Mouse (Mus musculus): ENCODE data around the gene Rars. TPM values are rescaled to one million over a fixed set of nuclear protein-coding genes. Genes with fewer than 3 reads are reported as not detected.

Gene Rars
- total and polyA plus RNA-seq, 3 experiments, result 169 to 338 (median 280) TPM

DNA sequence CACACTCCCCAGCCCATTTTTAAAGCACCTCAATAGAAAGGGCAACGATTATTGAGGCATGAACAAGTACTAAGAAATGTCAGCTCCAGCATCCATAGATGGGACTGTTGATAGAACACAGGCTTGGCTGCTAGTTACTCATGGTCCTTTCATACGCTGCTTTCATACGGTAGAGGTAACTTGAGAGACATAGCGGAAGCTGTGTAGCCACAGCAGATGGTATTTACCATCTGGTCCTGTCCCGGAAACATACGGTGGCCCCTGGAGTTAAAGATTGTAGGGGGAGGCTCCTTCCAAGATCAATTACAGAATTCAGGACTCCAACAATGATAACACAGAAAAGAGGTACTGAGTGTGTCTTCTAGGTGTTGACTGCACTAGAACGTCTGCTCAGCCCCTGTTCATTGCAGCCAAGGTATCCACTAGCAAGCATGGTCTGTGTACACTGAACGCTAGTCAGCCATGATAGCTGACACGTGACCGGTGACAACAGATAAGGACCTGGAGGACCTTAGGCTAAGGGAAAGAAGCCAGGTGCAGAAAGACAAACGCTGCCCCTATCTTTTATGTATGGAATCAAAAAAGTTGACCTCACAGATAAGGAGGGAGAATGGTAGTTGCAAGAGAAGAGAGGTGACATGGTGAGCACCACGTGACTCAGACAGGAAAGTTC lies 23.2 kb upstream of the Rars start:
- H3K4me1 ChIP-seq (ENCODE audit: control insufficient read depth in 1 of 2, insufficient read depth in 2 of 2), result peaks cover 0 to 9% of the 10 kb centered on the region in 2 experiments; a peak in 1 of 4 replicates
- H3K4me2 ChIP-seq (ENCODE audit: insufficient read depth, low read depth, poor library complexity, severe bottlenecking), result no peak overlapping the region
- no peak overlapping the region for H3K27ac ChIP-seq (ENCODE audit: insufficient read depth, low read depth)
- no peak overlapping the region for H3K9ac ChIP-seq (ENCODE audit: insufficient read depth, low read depth)
- no peak overlapping the region for H3K4me3 ChIP-seq (replicated peaks in 1 of 3; ENCODE audit: low read depth in 2 of 3, low read length in 2 of 3, poor library complexity in 1 of 3)
- in situ Hi-C loops (cut with MboI; ENCODE audit: low pct_ligation_motif_present, low pct_unique_long_range_greater_than_20kb, low sequenced_read_pairs), result no loop called here
- H3K9me3 ChIP-seq (replicated peaks; ENCODE audit: low read length), result no peaks in the 10 kb centered on the region
- peaks cover 0 to 30% of the 10 kb centered on the region in 2 experiments for H3K36me3 ChIP-seq (replicated peaks in 1 of 2; ENCODE audit: control insufficient read depth in 1 of 2, insufficient read depth in 1 of 2, low read length in 1 of 2)
- TF ChIP-seq USF2 (conservative IDR thresholded peaks at IDR 0.05; ENCODE audit: low read depth, low read length) (peak; percentile 6; the same call in 1 of the 2 replicates), ELF1 (IDR thresholded peaks at IDR 0.05; ENCODE audit: low read depth, low read length) (no peak), UBTF (IDR thresholded peaks at IDR 0.05; ENCODE audit: low read depth, low read length) (no peak)
- DNase-seq (ENCODE audit: extremely low read depth), result no peak
- dilution Hi-C loops (cut with MboI; ENCODE audit: extremely low pct_ligation_motif_present, extremely low pct_unique_long_range_greater_than_20kb, low sequenced_read_pairs), result no loop called here
- H3K79me2 ChIP-seq (replicated peaks; ENCODE audit: control insufficient read depth, extremely low read depth, insufficient read depth, poor library complexity, severe bottlenecking), result no peaks in the 10 kb centered on the region
- no peaks in the 10 kb centered on the region for H3K27me3 ChIP-seq (replicated peaks)

DNA sequence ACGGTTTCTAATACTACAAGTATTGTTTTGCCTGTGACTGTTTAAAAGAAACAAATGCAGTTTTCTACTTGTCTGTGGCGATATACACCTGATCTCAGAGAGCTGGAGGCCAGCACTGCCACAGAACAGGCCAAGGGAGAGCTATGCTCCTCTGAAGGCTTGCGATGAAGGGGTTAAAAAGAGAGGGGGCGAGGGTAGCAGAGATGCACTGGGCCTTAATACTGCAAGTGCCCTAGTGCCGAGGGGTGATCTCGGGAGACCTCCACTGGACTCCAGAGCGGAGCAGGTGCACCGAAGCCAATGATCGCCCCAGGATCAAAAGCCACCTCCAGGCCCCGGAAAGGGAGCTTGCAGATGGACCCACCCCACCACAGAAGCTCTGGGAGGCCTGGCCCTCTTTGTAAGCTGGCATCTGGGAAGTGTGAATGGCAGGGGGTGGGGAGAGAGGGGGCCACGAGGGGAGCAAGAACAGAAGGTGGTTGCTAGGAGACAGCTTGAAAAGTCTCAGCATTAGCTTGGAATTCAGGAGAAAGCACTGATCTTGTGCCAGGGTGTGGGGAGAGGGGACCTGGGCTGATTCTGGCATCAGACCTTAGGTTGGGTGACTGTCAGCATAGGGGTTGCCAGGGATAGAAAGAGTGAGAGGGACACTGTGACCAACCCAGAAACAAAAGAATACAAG lies 22.2 kb upstream of the Rars start:
- Histone ChIP-seq H3K9ac (ENCODE audit: insufficient read depth, low read depth) (no peak overlapping the region), H3K4me2 (ENCODE audit: insufficient read depth, low read depth, poor library complexity, severe bottlenecking) (no peak overlapping the region), H3K27ac (ENCODE audit: insufficient read depth, low read depth) (no peak overlapping the region), H3K9me3 (replicated peaks; ENCODE audit: low read length) (no peaks in the 10 kb centered on the region), H3K27me3 (replicated peaks) (no peaks in the 10 kb centered on the region), H3K79me2 (replicated peaks; ENCODE audit: control insufficient read depth, extremely low read depth, insufficient read depth, poor library complexity, severe bottlenecking) (no peaks in the 10 kb centered on the region), H3K36me3 (replicated peaks in 1 of 2; ENCODE audit: control insufficient read depth in 1 of 2, insufficient read depth in 1 of 2, low read length in 1 of 2) (peaks cover 0 to 35% of the 10 kb centered on the region in 2 experiments), H3K4me1 (ENCODE audit: control insufficient read depth in 1 of 2, insufficient read depth in 2 of 2) (peaks cover 0 to 9% of the 10 kb centered on the region in 2 experiments; a peak in 1 of 4 replicates), H3K4me3 (replicated peaks in 1 of 3; ENCODE audit: low read depth in 2 of 3, low read length in 2 of 3, poor library complexity in 1 of 3) (no peak overlapping the region)
- no peak for DNase-seq (ENCODE audit: extremely low read depth)
- in situ Hi-C loops (cut with MboI; ENCODE audit: low pct_ligation_motif_present, low pct_unique_long_range_greater_than_20kb, low sequenced_read_pairs), result no loop called here
- TF ChIP-seq PAX5 (IDR thresholded peaks at IDR 0.05; ENCODE audit: low read length) (no peak), RCOR1 (conservative IDR thresholded peaks at IDR 0.05; ENCODE audit: low read depth, low read length) (no peak), ZMIZ1 (IDR thresholded peaks at IDR 0.05; ENCODE audit: low read depth, low read length) (no peak), EP300 (IDR thresholded peaks at IDR 0.05; ENCODE audit: low read length) (no peak), CTCF (conservative IDR thresholded peaks at IDR 0.05 in 1 of 2, IDR thresholded peaks at IDR 0.05 in 1 of 2; ENCODE audit: low read depth in 2 of 2, low read length in 2 of 2) (no peak), ZKSCAN1 (IDR thresholded peaks at IDR 0.05; ENCODE audit: borderline replicate concordance, low read depth, low read length) (no peak), HCFC1 (IDR thresholded peaks at IDR 0.05; ENCODE audit: low read depth, low read length) (no peak), MAFK (IDR thresholded peaks at IDR 0.05; ENCODE audit: insufficient replicate concordance, low read length) (no peak), MXI1 (IDR thresholded peaks at IDR 0.05; ENCODE audit: low read depth, low read length) (no peak), MAX (IDR thresholded peaks at IDR 0.05; ENCODE audit: low read length) (no peak), ELF1 (IDR thresholded peaks at IDR 0.05; ENCODE audit: low read depth, low read length) (no peak), MYC (IDR thresholded peaks at IDR 0.05; ENCODE audit: low read depth, low read length) (no peak), ETS1 (conservative IDR thresholded peaks at IDR 0.05; ENCODE audit: low read depth, low read length) (no peak)
- dilution Hi-C loops (cut with MboI; ENCODE audit: extremely low pct_ligation_motif_present, extremely low pct_unique_long_range_greater_than_20kb, low sequenced_read_pairs), result no loop called here
